ENCODE assay signal across 9 mouse cellular contexts in the genomic region with DNA sequence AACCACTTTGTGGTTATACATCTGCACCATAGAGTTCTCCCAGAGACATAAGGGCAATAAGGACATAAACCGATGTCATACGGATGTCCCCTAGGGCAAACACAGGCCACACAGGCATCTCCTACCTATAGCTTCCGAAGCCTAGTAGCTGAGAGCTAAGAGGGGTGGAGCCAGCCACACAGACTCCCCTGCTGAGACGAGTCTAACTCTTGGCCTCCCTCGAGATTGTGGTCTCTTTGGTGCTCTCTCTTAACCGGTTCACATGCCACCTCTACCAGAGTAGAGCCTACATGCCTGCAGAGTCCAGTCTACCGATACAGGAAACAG. TPM values are rescaled to one million over a fixed set of nuclear protein-coding genes. Genes with fewer than 3 reads are reported as not detected.
DNase-seq lines count a peak whose midpoint lies in the region; ATAC-seq and TF ChIP-seq lines count a peak whose summit lies in the region.
"Had no signal": no experiment of that assay in that cellular context is flagged by ENCODE, and none has a peak within 500 bp of the region (broad histone marks: within the 10 kb centered on the region; RNA-seq: fewer than 3 reads in every experiment).

No protein-coding gene starts in this region.

- DNase-seq in heart, embryonic 10.5 days (ENCODE audit: low spot score): no peak
- DNase-seq in heart, postnatal 10 days: no peak
- DNase-seq in hindbrain, embryonic 11.5 days (ENCODE audit: low spot score): no peak
- DNase-seq in adrenal gland, adult 18-20 months (ENCODE audit: low spot score in 2 of 2): no peak
- no peak for DNase-seq in right cerebral cortex, postnatal 10 days (ENCODE audit: low spot score in 2 of 2)
- no peak for DNase-seq in cerebellum, adult 18-20 months

- no peaks in the 10 kb centered on the region for H3K27me3 ChIP-seq in heart, embryonic 10.5 days (ENCODE audit: insufficient read depth, poor library complexity, severe bottlenecking)
- H3K27me3 ChIP-seq in ES-Bruce4 (ENCODE audit: control insufficient read depth, insufficient read depth, low read length, poor library complexity, severe bottlenecking): no peaks in the 10 kb centered on the region
- 0 out of 2 replicates have a peak, but pooled peaks cover 2% of the 10 kb centered on the region for H3K27me3 ChIP-seq in hindbrain, embryonic 11.5 days (ENCODE audit: control insufficient read depth, insufficient read depth, low read length)
- H3K27me3 ChIP-seq: Patski had no signal

- H3K9me3 ChIP-seq in heart, embryonic 10.5 days: no peaks in the 10 kb centered on the region
- no peaks in the 10 kb centered on the region for H3K9me3 ChIP-seq in ES-Bruce4 (replicated peaks; ENCODE audit: control insufficient read depth, insufficient read depth, low read length, poor library complexity, severe bottlenecking)
- H3K9me3 ChIP-seq in hindbrain, embryonic 11.5 days (ENCODE audit: control insufficient read depth, low read length): no peaks in the 10 kb centered on the region

- H3K36me3 ChIP-seq in heart, embryonic 10.5 days: peaks cover 36% of the 10 kb centered on the region
- H3K36me3 ChIP-seq in ES-Bruce4 (ENCODE audit: control insufficient read depth, insufficient read depth, low read length, poor library complexity, severe bottlenecking): no peaks in the 10 kb centered on the region
- H3K36me3 ChIP-seq in hindbrain, embryonic 11.5 days (ENCODE audit: control insufficient read depth, insufficient read depth, low read length): no peaks in the 10 kb centered on the region

- peak overlapping the region; percentile 92 for H3K27ac ChIP-seq in heart, embryonic 10.5 days
- H3K27ac ChIP-seq in ES-Bruce4 (ENCODE audit: insufficient read depth, low read length): no peak overlapping the region
- H3K27ac ChIP-seq in hindbrain, embryonic 11.5 days (ENCODE audit: low read depth, low read length): no peak overlapping the region; the same call in 1 of the 2 replicates

- no peak for TF ChIP-seq POLR2A in ES-Bruce4 (IDR thresholded peaks at IDR 0.05; ENCODE audit: insufficient read depth, low read length)

- H3K4me2 ChIP-seq in hindbrain, embryonic 11.5 days (replicated peaks; ENCODE audit: low read depth, low read length): peak overlapping the region; percentile 99

- no peak for TF ChIP-seq EP300 in ES-Bruce4 (IDR thresholded peaks at IDR 0.05; ENCODE audit: insufficient read depth, low read depth, low read length)

- ATAC-seq in hindbrain, embryonic 11.5 days (ENCODE audit: low FRiP score): no peak
- ATAC-seq in megakaryocyte progenitor cell, adult 5-6 weeks (replicated peaks; ENCODE audit: poor library complexity): peak; percentile 66

- no peak for TF ChIP-seq CTCF in ES-Bruce4 (IDR thresholded peaks at IDR 0.05; ENCODE audit: low read depth, low read length)

- H3K9ac ChIP-seq in ES-Bruce4 (ENCODE audit: low read depth, poor library complexity, severe bottlenecking): peak overlapping the region; percentile 53; the same call in 1 of the 2 replicates
- no peak overlapping the region for H3K9ac ChIP-seq in hindbrain, embryonic 11.5 days (ENCODE audit: low read depth, low read length)

- H3K4me3 ChIP-seq in heart, embryonic 10.5 days: peak overlapping the region; percentile 79
- peak overlapping the region; percentile 82 for H3K4me3 ChIP-seq in ES-Bruce4 (ENCODE audit: low read depth, low read length)
- peak overlapping the region; percentile 82; the same call in 1 of the 2 replicates for H3K4me3 ChIP-seq in hindbrain, embryonic 11.5 days (ENCODE audit: low read depth, low read length)

- H3K4me1 ChIP-seq in heart, embryonic 10.5 days: peaks cover 38% of the 10 kb centered on the region
- no peaks in the 10 kb centered on the region for H3K4me1 ChIP-seq in ES-Bruce4 (ENCODE audit: control insufficient read depth, insufficient read depth, low read length)
- peaks cover 8% of the 10 kb centered on the region for H3K4me1 ChIP-seq in hindbrain, embryonic 11.5 days (replicated peaks; ENCODE audit: control insufficient read depth, insufficient read depth, low read length)

- 12% methylated on average over 7 of the region's 7 CpGs for WGBS in heart, embryonic 10.5 days
- 22% methylated on average over 7 of the region's 7 CpGs for WGBS in hindbrain, embryonic 11.5 days

- intact Hi-C loops in heart, postnatal 10 days (cut with DNase I): no loop called here

RNA-seq across cellular contexts. Expression of a gene that starts 1.1 kb away (rescaled TPM):
- 133 and 201 TPM in 2 replicates for polyA plus RNA-seq in heart, embryonic 10.5 days (2016; fragmentation: Nextera tagmentation; extraction: Ambion mirVana)
- 100 to 1,000 TPM; 191 to 218 TPM for total RNA-seq in heart, postnatal 10 days (2021)
- 6.1 and 8.3 TPM in 2 replicates for polyA plus RNA-seq in ES-Bruce4 (2011; ENCODE audit: insufficient read depth, insufficient read length, low read depth, missing spikeins)
- polyA plus RNA-seq in hindbrain, embryonic 11.5 days (2014; fragmentation: Nextera tagmentation; extraction: Ambion mirVana): 7.0 and 8.3 TPM in 2 replicates
- 41.0 and 42.2 TPM in 2 replicates for total RNA-seq in megakaryocyte progenitor cell, adult 5-6 weeks (2015)
- 8.6 and 19.7 TPM in 2 replicates for total RNA-seq in megakaryocyte progenitor cell, adult 5-6 weeks (2017)
- total RNA-seq in adrenal gland, adult 18-20 months (2021): 100 to 1,000 TPM; 302 to 373 TPM

RNA-seq across cellular contexts. Expression of a gene that starts 6.2 kb away (rescaled TPM):
- polyA plus RNA-seq in heart, embryonic 10.5 days (2016; fragmentation: Nextera tagmentation; extraction: Ambion mirVana): 22.4 and 31.7 TPM in 2 replicates
- total RNA-seq in heart, postnatal 10 days (2021): 1 to 10 TPM; 3.9 to 6.2 TPM
- polyA plus RNA-seq in ES-Bruce4 (2011; ENCODE audit: insufficient read depth, insufficient read length, low read depth, missing spikeins): 10.5 and 11.6 TPM in 2 replicates
- polyA plus RNA-seq in hindbrain, embryonic 11.5 days (2014; fragmentation: Nextera tagmentation; extraction: Ambion mirVana): 13.4 and 14.3 TPM in 2 replicates
- total RNA-seq in megakaryocyte progenitor cell, adult 5-6 weeks (2015): 29.5 and 37.9 TPM in 2 replicates
- total RNA-seq in megakaryocyte progenitor cell, adult 5-6 weeks (2017): 17.4 and 17.6 TPM in 2 replicates
- total RNA-seq in adrenal gland, adult 18-20 months (2021): 10 to 100 TPM; 16.7 to 18.0 TPM

RNA-seq across cellular contexts. Expression of a gene that starts 7.4 kb away (rescaled TPM):
- polyA plus RNA-seq in heart, embryonic 10.5 days (2016; fragmentation: Nextera tagmentation; extraction: Ambion mirVana): 46.7 and 55.4 TPM in 2 replicates
- 10 to 100 TPM; 15.4 to 15.7 TPM for total RNA-seq in heart, postnatal 10 days (2021)
- 27.9 and 32.6 TPM in 2 replicates for polyA plus RNA-seq in ES-Bruce4 (2011; ENCODE audit: insufficient read depth, insufficient read length, low read depth, missing spikeins)
- polyA plus RNA-seq in hindbrain, embryonic 11.5 days (2014; fragmentation: Nextera tagmentation; extraction: Ambion mirVana): 53.2 and 56.6 TPM in 2 replicates
- total RNA-seq in megakaryocyte progenitor cell, adult 5-6 weeks (2015): 34.3 and 39.1 TPM in 2 replicates
- total RNA-seq in megakaryocyte progenitor cell, adult 5-6 weeks (2017): 15.4 and 22.3 TPM in 2 replicates
- total RNA-seq in adrenal gland, adult 18-20 months (2021): 100 to 1,000 TPM in 1 of 2 experiments, 10 to 100 TPM in 1; 97.4 to 106 TPM

RNA-seq across cellular contexts. Expression of a gene that starts 13.2 kb away (rescaled TPM):
- polyA plus RNA-seq in heart, embryonic 10.5 days (2016; fragmentation: Nextera tagmentation; extraction: Ambion mirVana): 0.96 and 3.8 TPM in 2 replicates
- total RNA-seq in heart, postnatal 10 days (2021): under 1 TPM; 0.62 to 0.96 TPM
- polyA plus RNA-seq in ES-Bruce4 (2011; ENCODE audit: insufficient read depth, insufficient read length, low read depth, missing spikeins): 0.37 and 0.69 TPM in 2 replicates
- 0.71 and 1.3 TPM in 2 replicates for polyA plus RNA-seq in hindbrain, embryonic 11.5 days (2014; fragmentation: Nextera tagmentation; extraction: Ambion mirVana)
- total RNA-seq in megakaryocyte progenitor cell, adult 5-6 weeks (2015): 0.37 and 1.1 TPM in 2 replicates
- 0.12 and 0.54 TPM in 2 replicates for total RNA-seq in megakaryocyte progenitor cell, adult 5-6 weeks (2017)
- total RNA-seq in adrenal gland, adult 18-20 months (2021): 1 to 10 TPM in 1 of 2 experiments, under 1 TPM in 1; 0.93 to 2.0 TPM

RNA-seq across cellular contexts. Expression of a gene that starts 22.8 kb away (rescaled TPM):
- polyA plus RNA-seq in heart, embryonic 10.5 days (2016; fragmentation: Nextera tagmentation; extraction: Ambion mirVana): 29.0 and 29.8 TPM in 2 replicates
- total RNA-seq in heart, postnatal 10 days (2021): 10 to 100 TPM; 80.4 to 86.5 TPM
- 23.6 and 29.8 TPM in 2 replicates for polyA plus RNA-seq in ES-Bruce4 (2011; ENCODE audit: insufficient read depth, insufficient read length, low read depth, missing spikeins)
- polyA plus RNA-seq in hindbrain, embryonic 11.5 days (2014; fragmentation: Nextera tagmentation; extraction: Ambion mirVana): 7.9 and 9.3 TPM in 2 replicates
- 15.1 and 17.0 TPM in 2 replicates for total RNA-seq in megakaryocyte progenitor cell, adult 5-6 weeks (2015)
- total RNA-seq in megakaryocyte progenitor cell, adult 5-6 weeks (2017): 18.0 and 19.7 TPM in 2 replicates
- total RNA-seq in adrenal gland, adult 18-20 months (2021): 100 to 1,000 TPM; 110 TPM

Comparison
In these comparisons a context has a peak if more than half of its experiments do, and no peak if none do; other contexts are left out.
1. RNA of a gene that starts 1.1 kb away (total RNA-seq): 302 to 373 TPM in adrenal gland, adult 18-20 months and 191 to 218 TPM in heart, postnatal 10 days; 8.6 to 42.2 TPM in megakaryocyte progenitor cell, adult 5-6 weeks; every median in the first group is over 4 times any median in the second.
2. Peak in every context shown above with its lines, with median percentiles within 50 percentile points of each other: H3K4me3 ChIP-seq.